Mouse (Mus musculus) MEL (cell line): ENCODE results near the gene Eif2ak1. TPM values are rescaled to one million over a fixed set of nuclear protein-coding genes. Genes with fewer than 3 reads are reported as not detected.
A peak's percentile ranks its signal among the peaks of the same experiment; 100 is the strongest.

ENCODE experiments used
- DNase-seq: peaks from one replicate; pipeline ENCODE4 v3.0.0; 2011; ENCODE audit warnings: low read depth, low spot score
- H3K27ac ChIP-seq: 2 replicates; pipeline ENCODE4 v1.5.1; 2012; ENCODE audit warnings: low read depth, mild to moderate bottlenecking, control low read depth, low read length, moderate library complexity; ENCODE audit not compliant: control insufficient read depth
- H3K27me3 ChIP-seq, 2 experiments: fragments of 150-350 bp in 1 of 2; sonication (generic) in 1 of 2; 2 replicates each; pipeline ENCODE4 v1.6.1; 2012; ENCODE audit warnings: low read length in 2 of 2, mild to moderate bottlenecking in 2 of 2, improper control_type of control experiment in 1 of 2, moderate library complexity in 1 of 2; ENCODE audit not compliant: insufficient read depth in 2 of 2, control insufficient read depth in 1 of 2
- H3K36me3 ChIP-seq, 2 experiments: 2 replicates each; pipeline ENCODE4 v1.6.1; 2012 to 2014; ENCODE audit warnings: low read length in 2 of 2, improper control_type of control experiment in 1 of 2, inconsistent platforms in 1 of 2, mild to moderate bottlenecking in 1 of 2; ENCODE audit not compliant: insufficient read depth in 2 of 2, control insufficient read depth in 1 of 2
- H3K4me1 ChIP-seq, 2 experiments: fragments of 150-350 bp in 1 of 2; sonication (generic) in 1 of 2; 2 replicates each; pipeline ENCODE4 v1.6.1; 2012; ENCODE audit warnings: low read length in 2 of 2, improper control_type of control experiment in 1 of 2, mild to moderate bottlenecking in 1 of 2; ENCODE audit not compliant: insufficient read depth in 2 of 2, control insufficient read depth in 1 of 2
- H3K4me3 ChIP-seq, 2 experiments: fragments of 150-350 bp in 1 of 2; sonication (generic) in 1 of 2; 2 replicates each; pipeline ENCODE4 v1.5.1; 2012; ENCODE audit warnings: low read depth in 2 of 2, low read length in 2 of 2, mild to moderate bottlenecking in 2 of 2, moderate library complexity in 2 of 2, control low read depth in 1 of 2, improper control_type of control experiment in 1 of 2; ENCODE audit not compliant: control insufficient read depth in 1 of 2, insufficient read depth in 1 of 2
- H3K79me2 ChIP-seq: 2 replicates; pipeline ENCODE4 v1.6.1; 2012; ENCODE audit warnings: mild to moderate bottlenecking, low read length, moderate library complexity; ENCODE audit not compliant: control insufficient read depth, poor library complexity, insufficient read depth
- H3K9ac ChIP-seq: 2 replicates; pipeline ENCODE4 v1.6.1; 2012; ENCODE audit warnings: low read depth, mild to moderate bottlenecking, control low read depth, low read length, moderate library complexity; ENCODE audit not compliant: control insufficient read depth, poor library complexity, severe bottlenecking
- H3K9me3 ChIP-seq: fragments of 150-350 bp; sonication (generic); replicated peaks from 2 replicates; pipeline ENCODE4 v1.6.1; 2012; ENCODE audit warnings: mild to moderate bottlenecking, low read length, improper control_type of control experiment, moderate library complexity; ENCODE audit not compliant: insufficient read depth
- BHLHE40 ChIP-seq: IDR thresholded peaks from 2 replicates; pipeline ENCODE4 v1.6.1; 2012; ENCODE audit warnings: low read depth, mild to moderate bottlenecking, inconsistent platforms, low read length, improper control_type of control experiment, borderline replicate concordance
- CHD1 ChIP-seq: IDR thresholded peaks from 2 replicates; pipeline ENCODE4 v1.6.1; 2012; ENCODE audit warnings: low read depth, mild to moderate bottlenecking, inconsistent platforms, low read length, improper control_type of control experiment
- CHD2 ChIP-seq: IDR thresholded peaks from 2 replicates; pipeline ENCODE4 v1.6.1; 2011; ENCODE audit warnings: low read length, improper control_type of control experiment
- CTCF ChIP-seq, 3 experiments: IDR thresholded peaks in 2 of 3; conservative IDR thresholded peaks in 1 of 3; 2 replicates each; pipeline ENCODE4 v1.5.1; 2011 to 2012; ENCODE audit warnings: low read length in 3 of 3, low read depth in 2 of 3, mild to moderate bottlenecking in 2 of 3, improper control_type of control experiment in 1 of 3, inconsistent platforms in 1 of 3, mixed read lengths in 1 of 3, moderate library complexity in 1 of 3; ENCODE audit not compliant: control insufficient read depth in 1 of 3, insufficient read depth in 1 of 3, poor library complexity in 1 of 3, severe bottlenecking in 1 of 3
- E2F4 ChIP-seq: IDR thresholded peaks from 2 replicates; pipeline ENCODE4 v1.6.1; 2011; ENCODE audit warnings: low read depth, low read length, improper control_type of control experiment, borderline replicate concordance
- ELF1 ChIP-seq: IDR thresholded peaks from 2 replicates; pipeline ENCODE4 v1.6.1; 2014; ENCODE audit warnings: low read depth, mild to moderate bottlenecking, inconsistent platforms, low read length, improper control_type of control experiment, moderate library complexity
- EP300 ChIP-seq, 2 experiments: IDR thresholded peaks; 2 replicates each; pipeline ENCODE4 v1.6.1; 2011; ENCODE audit warnings: improper control_type of control experiment in 2 of 2, low read length in 2 of 2, low read depth in 1 of 2, mild to moderate bottlenecking in 1 of 2
- ETS1 ChIP-seq: IDR thresholded peaks from 2 replicates; pipeline ENCODE4 v1.6.1; 2012; ENCODE audit warnings: low read depth, mild to moderate bottlenecking, inconsistent platforms, low read length, improper control_type of control experiment, moderate library complexity
- GABPA ChIP-seq: IDR thresholded peaks from 2 replicates; pipeline ENCODE4 v1.6.1; 2012; ENCODE audit warnings: low read depth, mild to moderate bottlenecking, inconsistent platforms, low read length, improper control_type of control experiment, moderate library complexity
- GATA1 ChIP-seq: IDR thresholded peaks from 2 replicates; pipeline ENCODE4 v1.6.1; 2011; ENCODE audit warnings: low read depth, low read length, improper control_type of control experiment
- HCFC1 ChIP-seq: IDR thresholded peaks from 2 replicates; pipeline ENCODE4 v1.6.1; 2012; ENCODE audit warnings: low read depth, mild to moderate bottlenecking, inconsistent platforms, low read length, improper control_type of control experiment, moderate library complexity
- JUND ChIP-seq: IDR thresholded peaks from 2 replicates; pipeline ENCODE4 v1.6.1; 2011; ENCODE audit warnings: low read depth, mild to moderate bottlenecking, improper control_type of control experiment, low read length
- MAFK ChIP-seq: IDR thresholded peaks from 2 replicates; pipeline ENCODE4 v1.6.1; 2011; ENCODE audit warnings: low read depth, mild to moderate bottlenecking, low read length, improper control_type of control experiment, borderline replicate concordance
- MAX ChIP-seq: IDR thresholded peaks from 2 replicates; pipeline ENCODE4 v1.6.1; 2011; ENCODE audit warnings: low read length, improper control_type of control experiment
- MAZ ChIP-seq: IDR thresholded peaks from 2 replicates; pipeline ENCODE4 v1.6.1; 2012; ENCODE audit warnings: low read depth, mild to moderate bottlenecking, inconsistent platforms, low read length, improper control_type of control experiment
- MEF2A ChIP-seq: IDR thresholded peaks from 2 replicates; pipeline ENCODE4 v1.6.1; 2014; ENCODE audit warnings: low read depth, mild to moderate bottlenecking, inconsistent platforms, low read length, improper control_type of control experiment; ENCODE audit not compliant: poor library complexity, insufficient replicate concordance, severe bottlenecking; ENCODE audit errors: extremely low read depth
- MXI1 ChIP-seq: IDR thresholded peaks from 2 replicates; pipeline ENCODE4 v1.6.1; 2011; ENCODE audit warnings: mild to moderate bottlenecking, low read depth, low read length, improper control_type of control experiment
- MYB ChIP-seq: IDR thresholded peaks from 2 replicates; pipeline ENCODE4 v1.6.1; 2011; ENCODE audit warnings: mild to moderate bottlenecking, low read depth, low read length, improper control_type of control experiment
- MYC ChIP-seq: IDR thresholded peaks from 2 replicates; pipeline ENCODE4 v1.6.1; 2011; ENCODE audit warnings: low read depth, mild to moderate bottlenecking, low read length, improper control_type of control experiment, moderate library complexity
- NELFE ChIP-seq: IDR thresholded peaks from 2 replicates; pipeline ENCODE4 v1.6.1; 2011; ENCODE audit warnings: low read depth, low read length, improper control_type of control experiment
- NRF1 ChIP-seq: IDR thresholded peaks from 2 replicates; pipeline ENCODE4 v1.6.1; 2014; ENCODE audit warnings: low read depth, mild to moderate bottlenecking, inconsistent platforms, low read length, improper control_type of control experiment, moderate library complexity; ENCODE audit not compliant: poor library complexity, insufficient read depth, severe bottlenecking
- POLR2A ChIP-seq, 2 experiments: IDR thresholded peaks; 2 replicates each; pipeline ENCODE4 v1.6.1; 2011 to 2012; ENCODE audit warnings: low read length in 2 of 2, mild to moderate bottlenecking in 2 of 2, control low read depth in 1 of 2, improper control_type of control experiment in 1 of 2, low read depth in 1 of 2, moderate library complexity in 1 of 2; ENCODE audit not compliant: control insufficient read depth in 1 of 2, insufficient read depth in 1 of 2, poor library complexity in 1 of 2
- POLR2AphosphoS2 ChIP-seq: IDR thresholded peaks from 2 replicates; pipeline ENCODE4 v1.6.1; 2011; ENCODE audit warnings: low read length, improper control_type of control experiment
- POLR2AphosphoS5 ChIP-seq: IDR thresholded peaks from 2 replicates; pipeline ENCODE4 v1.6.1; 2012; ENCODE audit warnings: low read depth, borderline replicate concordance, mild to moderate bottlenecking, inconsistent platforms, low read length, moderate library complexity, mixed read lengths
- RAD21 ChIP-seq: IDR thresholded peaks from 2 replicates; pipeline ENCODE4 v1.6.1; 2011; ENCODE audit warnings: mild to moderate bottlenecking, low read depth, low read length, improper control_type of control experiment
- RCOR1 ChIP-seq: IDR thresholded peaks from 2 replicates; pipeline ENCODE4 v1.6.1; 2012; ENCODE audit warnings: low read depth, mild to moderate bottlenecking, inconsistent platforms, low read length, improper control_type of control experiment
- SIN3A ChIP-seq: IDR thresholded peaks from 2 replicates; pipeline ENCODE4 v1.6.1; 2012; ENCODE audit warnings: low read length, improper control_type of control experiment, inconsistent platforms
- SMC3 ChIP-seq: IDR thresholded peaks from 2 replicates; pipeline ENCODE4 v1.6.1; 2011; ENCODE audit warnings: low read depth, low read length, improper control_type of control experiment
- TAL1 ChIP-seq: IDR thresholded peaks from 2 replicates; pipeline ENCODE4 v1.6.1; 2012; ENCODE audit warnings: mild to moderate bottlenecking, inconsistent platforms, low read length, moderate library complexity, mixed read lengths
- TBP ChIP-seq: IDR thresholded peaks from 2 replicates; pipeline ENCODE4 v1.8.0; 2011; ENCODE audit warnings: low read depth, low read length, improper control_type of control experiment
- TCF12 ChIP-seq: IDR thresholded peaks from 2 replicates; pipeline ENCODE4 v1.6.1; 2014; ENCODE audit warnings: low read depth, mild to moderate bottlenecking, inconsistent platforms, low read length, improper control_type of control experiment, moderate library complexity
- USF2 ChIP-seq, 2 experiments: IDR thresholded peaks; 2 replicates each; pipeline ENCODE4 v1.6.1; 2011 to 2012; ENCODE audit warnings: improper control_type of control experiment in 2 of 2, low read length in 2 of 2, borderline replicate concordance in 1 of 2, inconsistent platforms in 1 of 2, low read depth in 1 of 2, mild to moderate bottlenecking in 1 of 2; ENCODE audit not compliant: insufficient read depth in 1 of 2
- ZC3H11A ChIP-seq: IDR thresholded peaks from 2 replicates; pipeline ENCODE4 v1.6.1; 2012; ENCODE audit warnings: low read depth, mild to moderate bottlenecking, inconsistent platforms, low read length, improper control_type of control experiment
- ZKSCAN1 ChIP-seq: IDR thresholded peaks from 2 replicates; pipeline ENCODE4 v1.6.1; 2012; ENCODE audit warnings: low read depth, mild to moderate bottlenecking, inconsistent platforms, low read length, improper control_type of control experiment, moderate library complexity
- ZNF384 ChIP-seq: IDR thresholded peaks from 2 replicates; pipeline ENCODE4 v1.6.1; 2012; ENCODE audit warnings: low read depth, mild to moderate bottlenecking, inconsistent platforms, low read length, improper control_type of control experiment
- polyA plus RNA-seq, 2 experiments: library from polyadenylated mRNA; stranded (reverse) in 1 of 2; unstranded in 1 of 2; fragments of >175 nt in 1 of 2; fragments of >200 nt in 1 of 2; gene quantifications; 2 replicates each; pipeline versions ENCODE4 v1.2.1 to v1.2.4; 2012; ENCODE audit warnings: low replicate concordance in 2 of 2, low read depth in 1 of 2; ENCODE audit not compliant: insufficient read length in 2 of 2, insufficient read depth in 1 of 2, missing spikeins in 1 of 2
- total RNA-seq: library from RNA; depleted of rRNA; stranded (reverse); fragments of 300-350 nt; gene quantifications from 2 replicates; pipeline ENCODE4 v1.2.3, GENCODE M21; 2012; rRNA removed

The Eif2ak1 gene
- total RNA-seq (13.9 and 14.8 TPM in 2 replicates), polyA plus RNA-seq (10 to 100 TPM; 26.7 to 33.5 TPM)

- Histone ChIP-seq H3K36me3 (peaks cover 0 to 5% of the 10 kb centered on the region in 2 experiments; a peak in 1 of 4 replicates), H3K79me2 (peaks cover 20% of the 10 kb centered on the region), H3K9me3 (no peaks in the 10 kb centered on the region), H3K27me3 (no peaks in the 10 kb centered on the region), H3K4me1 (peaks cover 0 to 6% of the 10 kb centered on the region in 2 experiments; a peak in 1 of 4 replicates), H3K4me3 (peak within 1 kb of the TSS; percentile 81 to 90), H3K9ac (peak within 1 kb of the TSS; percentile 81), H3K27ac (peak within 1 kb of the TSS; percentile 72)
- peak; percentile 96 for DNase-seq
- TF ChIP-seq POLR2AphosphoS5 (no peak), MAFK (no peak), EP300 (IDR thresholded peaks at IDR 0.05; ENCODE audit: low read depth in 1 of 2, low read length in 2 of 2) (no peak), CHD2 (no peak), ZC3H11A (peak; percentile 83), ELF1 (peak; percentile 96), TAL1 (no peak), ZNF384 (no peak), TCF12 (peak; percentile 46; the same call in 1 of the 2 replicates), USF2 (IDR thresholded peaks at IDR 0.05; ENCODE audit: borderline replicate concordance in 1 of 2, insufficient read depth in 1 of 2, low read depth in 1 of 2, low read length in 2 of 2) (no peak), E2F4 (no peak), ETS1 (peak; percentile 23; the same call in 1 of the 2 replicates), CHD1 (no peak), SIN3A (peak; percentile 99), JUND (no peak; the same call in 1 of the 2 replicates), ZKSCAN1 (no peak), MYC (peak; percentile 72), MAZ (peak; percentile 24; the same call in 1 of the 2 replicates), SMC3 (peak; percentile 88), NELFE (peak; percentile 88), NRF1 (no peak), MAX (peak; percentile 84; the same call in 1 of the 2 replicates), BHLHE40 (no peak), MYB (no peak), TBP (peak; percentile 56), MEF2A (no peak), HCFC1 (peak; percentile 88), GATA1 (peak; percentile 58; the same call in 1 of the 2 replicates), MXI1 (peak; percentile 99), GABPA (no peak), RCOR1 (no peak), POLR2AphosphoS2 (peak; percentile 79), CTCF (IDR thresholded peaks at IDR 0.05 in 2 of 3, conservative IDR thresholded peaks at IDR 0.05 in 1 of 3; ENCODE audit: control insufficient read depth in 1 of 3, insufficient read depth in 1 of 3, low read depth in 2 of 3, low read length in 3 of 3, poor library complexity in 1 of 3, severe bottlenecking in 1 of 3) (peak; percentile 54 to 75 (median 55)), POLR2A (IDR thresholded peaks at IDR 0.05; ENCODE audit: control insufficient read depth in 1 of 2, insufficient read depth in 1 of 2, low read depth in 1 of 2, low read length in 2 of 2, poor library complexity in 1 of 2) (peak; percentile 74 to 90), RAD21 (peak; percentile 81)
Measured at GRCm38 (mm10) chr5:143817116-143817930, at the start of gene Eif2ak1. TSS of gene Eif2ak1 (plus strand) at chr5:143817788.
